Mouse (Mus musculus) liver, embryonic 14.5 days (tissue): Measurements from ENCODE around the gene Pde8b. TPM values are rescaled to one million over a fixed set of nuclear protein-coding genes. Genes with fewer than 3 reads are reported as not detected.

Source experiments
- ATAC-seq: fragments of 200-750 bp; cut with Nextera tagmentation; 2 replicates; pipeline ENCODE4 v1.8.0; 2017; ENCODE audit warnings: moderate number of reproducible peaks, mild to moderate bottlenecking, moderate library complexity; ENCODE audit not compliant: insufficient read depth
- DNase-seq, 3 experiments: peaks; one replicate each; pipeline ENCODE4 v3.0.0-alpha.2; 2012 to 2013; ENCODE audit warnings: low read depth in 3 of 3, low spot score in 3 of 3
- H3K27ac ChIP-seq: fragments of 300-500 bp; sonication (generic); 2 replicates; pipeline ENCODE4 v1.5.1; 2014; ENCODE audit warnings: moderate library complexity, mild to moderate bottlenecking, control low read depth, inconsistent platforms
- H3K27me3 ChIP-seq: fragments of 300-500 bp; sonication (generic); 2 replicates; pipeline ENCODE4 v1.6.1; 2014; ENCODE audit warnings: mild to moderate bottlenecking, low read length, moderate library complexity; ENCODE audit not compliant: control insufficient read depth, insufficient read depth
- H3K36me3 ChIP-seq: fragments of 300-500 bp; sonication (generic); replicated peaks from 2 replicates; pipeline ENCODE4 v1.6.1; 2014; ENCODE audit warnings: low read depth; ENCODE audit not compliant: control insufficient read depth, insufficient read depth
- H3K4me1 ChIP-seq, 2 experiments: fragments of 200-500 bp in 1 of 2; fragments of 300-500 bp in 1 of 2; sonication (generic) in 1 of 2; replicated peaks; 2 replicates each; pipeline ENCODE4 v1.6.1; 2012 to 2014; ENCODE audit warnings: antibody characterized with exemption in 1 of 2, inconsistent platforms in 1 of 2, low read length in 1 of 2; ENCODE audit not compliant: control insufficient read depth in 2 of 2, insufficient read depth in 2 of 2
- H3K4me2 ChIP-seq: fragments of 300-500 bp; sonication (generic); 2 replicates; pipeline ENCODE4 v1.6.1; 2014; ENCODE audit warnings: low read depth, mild to moderate bottlenecking, control low read depth, moderate library complexity
- H3K4me3 ChIP-seq, 2 experiments: fragments of 200-500 bp in 1 of 2; fragments of 300-500 bp in 1 of 2; sonication (generic) in 1 of 2; 2 replicates each; pipeline ENCODE4 v1.5.1; 2012 to 2014; ENCODE audit warnings: low read depth in 2 of 2, low read length in 2 of 2, mild to moderate bottlenecking in 2 of 2, control low read depth in 1 of 2, inconsistent platforms in 1 of 2, moderate library complexity in 1 of 2; ENCODE audit not compliant: insufficient read depth in 1 of 2
- H3K9ac ChIP-seq: fragments of 300-500 bp; sonication (generic); replicated peaks from 2 replicates; pipeline ENCODE4 v1.6.1; 2014; ENCODE audit warnings: mild to moderate bottlenecking, control low read depth, moderate library complexity
- H3K9me3 ChIP-seq: fragments of 300-500 bp; sonication (generic); 2 replicates; pipeline ENCODE4 v1.6.1; 2016; ENCODE audit warnings: low read length, mixed read lengths; ENCODE audit not compliant: control insufficient read depth
- CTCF ChIP-seq: IDR thresholded peaks from 2 replicates; pipeline ENCODE4 v1.5.1; 2016; ENCODE audit warnings: antibody characterized with exemption, low read depth, control low read depth
- EP300 ChIP-seq: IDR thresholded peaks from 2 replicates; pipeline ENCODE4 v1.6.1; 2016; ENCODE audit warnings: antibody characterized with exemption, low read depth
- WGBS: fragments of 180-500 bp; shearing (Covaris S2); extraction: QIAGEN DNeasy Blood & Tissue Kit; methylation state at CpG from one replicate; pipeline ENCODE4 v1.1.7; 2014; ENCODE audit not compliant: insufficient replicate concordance; 5-methylcytosine and 5-hydroxymethylcytosine counted together
- polyA plus RNA-seq, 2 experiments: library from polyadenylated mRNA; depleted of rRNA in 1 of 2; stranded (reverse) in 1 of 2; unstranded in 1 of 2; fragments of >200 nt; fragmentation: Nextera tagmentation in 1 of 2; extraction: Ambion mirVana in 1 of 2; gene quantifications; 2 replicates each; pipeline versions ENCODE4 v1.2.1 to v1.2.3; 2012 to 2014

Gene Pde8b
- polyA plus RNA-seq, 2 experiments = 0.37 to 0.40 TPM

- TF ChIP-seq CTCF = no peak
- no peak for TF ChIP-seq EP300
- DNase-seq = no peak
- no peak for ATAC-seq
- Histone ChIP-seq H3K4me1 (no peaks in the 10 kb centered on the region), H3K9me3 (no peaks in the 10 kb centered on the region), H3K4me3 (no peak overlapping the region), H3K4me2 (no peak overlapping the region), H3K27ac (no peak overlapping the region), H3K9ac (no peak overlapping the region), H3K36me3 (no peaks in the 10 kb centered on the region), H3K27me3 (no peaks in the 10 kb centered on the region)
- 29% methylated on average over 6 of the region's 6 CpGs for WGBS
Observed at GRCm38 (mm10) chr13:95078492-95078891, 171.6 kb downstream of the Pde8b start.

DNA sequence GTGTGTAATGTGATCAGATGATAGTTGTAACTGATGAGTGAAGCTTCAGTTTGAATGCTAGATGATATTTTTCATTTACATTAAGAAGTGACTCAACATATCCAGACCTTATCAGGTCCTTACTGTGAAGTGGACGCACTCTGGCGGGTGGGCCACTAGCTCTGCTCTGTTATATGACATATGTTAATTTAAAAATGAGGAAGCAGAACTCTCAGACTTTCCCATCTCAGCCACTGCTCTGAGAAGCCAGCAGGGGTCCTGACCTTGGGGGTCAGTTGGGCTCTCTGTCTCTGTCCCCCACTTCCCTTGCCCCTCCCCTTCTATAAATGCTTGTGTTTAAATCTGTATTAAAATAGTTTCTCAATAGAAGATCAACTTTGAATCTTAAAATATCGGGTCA lies 172.4 kb downstream of the Pde8b start:
- Histone ChIP-seq H3K9me3 (no peaks in the 10 kb centered on the region), H3K9ac (no peak overlapping the region), H3K27ac (no peak overlapping the region), H3K4me1 (no peaks in the 10 kb centered on the region), H3K4me2 (no peak overlapping the region), H3K27me3 (no peaks in the 10 kb centered on the region), H3K36me3 (no peaks in the 10 kb centered on the region), H3K4me3 (no peak overlapping the region)
- TF ChIP-seq EP300 (no peak), CTCF (no peak)
- ATAC-seq = no peak
- 38% methylated on average over 3 of the region's 3 CpGs for WGBS
- no peak for DNase-seq

DNA sequence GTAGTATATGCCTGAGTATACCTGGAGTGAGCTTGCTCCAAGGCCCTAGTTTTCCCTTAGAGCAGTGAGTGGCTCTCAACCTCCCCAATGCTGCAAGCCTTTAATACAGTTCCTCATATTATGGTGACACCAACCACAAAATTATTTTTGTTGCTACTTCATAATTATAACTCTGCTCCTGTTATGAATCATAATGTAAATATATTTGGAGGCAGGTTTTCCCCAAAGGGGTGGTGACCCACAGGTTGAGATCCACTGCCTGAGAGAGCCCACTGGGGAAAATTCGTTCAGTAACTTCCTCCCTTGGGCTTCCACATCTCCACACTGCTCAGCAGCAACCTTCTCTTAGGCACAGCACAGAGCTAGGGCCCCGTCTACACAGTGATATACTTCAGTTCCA lies 174.0 kb downstream of the Pde8b start:
- Histone ChIP-seq H3K4me2 (no peak overlapping the region), H3K36me3 (no peaks in the 10 kb centered on the region), H3K27ac (no peak overlapping the region), H3K4me3 (no peak overlapping the region), H3K9me3 (no peaks in the 10 kb centered on the region), H3K4me1 (no peaks in the 10 kb centered on the region), H3K27me3 (no peaks in the 10 kb centered on the region), H3K9ac (no peak overlapping the region)
- no peak for DNase-seq
- no peak for ATAC-seq
- 36% methylated on average over 2 of the region's 2 CpGs for WGBS
- TF ChIP-seq CTCF = no peak
- TF ChIP-seq EP300 = no peak

GRCm38 (mm10) chr13:95073445-95074172 lies 176.5 kb downstream of the Pde8b start:
- Histone ChIP-seq H3K4me3 (no peak overlapping the region), H3K9ac (no peak overlapping the region), H3K36me3 (no peaks in the 10 kb centered on the region), H3K9me3 (no peaks in the 10 kb centered on the region), H3K4me2 (no peak overlapping the region), H3K27me3 (no peaks in the 10 kb centered on the region), H3K4me1 (no peaks in the 10 kb centered on the region), H3K27ac (no peak overlapping the region)
- WGBS = 56% methylated on average over 8 of the region's 8 CpGs
- ATAC-seq (no peak), DNase-seq (no peak)
- TF ChIP-seq CTCF (no peak), EP300 (no peak)

DNA sequence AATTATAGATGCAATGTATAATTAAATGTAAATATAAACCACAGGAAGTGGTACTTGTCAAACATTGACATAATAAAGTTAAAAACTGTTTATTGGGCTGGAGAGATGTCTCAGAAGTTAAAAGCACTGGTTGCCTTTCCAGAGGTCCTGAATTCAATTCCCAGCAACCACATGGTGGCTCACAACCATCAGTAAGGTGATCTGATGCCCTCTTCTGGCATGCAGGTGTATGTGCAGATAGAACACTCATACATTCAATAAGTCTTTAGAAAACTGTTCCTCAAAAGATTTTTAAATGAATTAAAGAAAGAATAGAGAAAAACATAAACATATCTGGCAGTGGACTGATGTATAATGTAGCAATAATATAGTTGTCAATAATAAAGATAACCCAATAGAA lies 179.9 kb downstream of the Pde8b start:
- DNase-seq (no peak), ATAC-seq (no peak)
- TF ChIP-seq EP300 (no peak), CTCF (no peak; the same call in 1 of the 2 replicates)
- Histone ChIP-seq H3K4me1 (no peaks in the 10 kb centered on the region), H3K4me2 (no peak overlapping the region), H3K27me3 (no peaks in the 10 kb centered on the region), H3K4me3 (no peak overlapping the region), H3K9ac (no peak overlapping the region), H3K36me3 (no peaks in the 10 kb centered on the region), H3K27ac (no peak overlapping the region), H3K9me3 (no peaks in the 10 kb centered on the region)
